Mouse (Mus musculus): Measurements from ENCODE around the gene E2f4. TPM values are rescaled to one million over a fixed set of nuclear protein-coding genes. Genes with fewer than 3 reads are reported as not detected.

Gene E2f4
- polyA plus RNA-seq, 1 experiment from 2014 or later = 76.2 TPM

DNA sequence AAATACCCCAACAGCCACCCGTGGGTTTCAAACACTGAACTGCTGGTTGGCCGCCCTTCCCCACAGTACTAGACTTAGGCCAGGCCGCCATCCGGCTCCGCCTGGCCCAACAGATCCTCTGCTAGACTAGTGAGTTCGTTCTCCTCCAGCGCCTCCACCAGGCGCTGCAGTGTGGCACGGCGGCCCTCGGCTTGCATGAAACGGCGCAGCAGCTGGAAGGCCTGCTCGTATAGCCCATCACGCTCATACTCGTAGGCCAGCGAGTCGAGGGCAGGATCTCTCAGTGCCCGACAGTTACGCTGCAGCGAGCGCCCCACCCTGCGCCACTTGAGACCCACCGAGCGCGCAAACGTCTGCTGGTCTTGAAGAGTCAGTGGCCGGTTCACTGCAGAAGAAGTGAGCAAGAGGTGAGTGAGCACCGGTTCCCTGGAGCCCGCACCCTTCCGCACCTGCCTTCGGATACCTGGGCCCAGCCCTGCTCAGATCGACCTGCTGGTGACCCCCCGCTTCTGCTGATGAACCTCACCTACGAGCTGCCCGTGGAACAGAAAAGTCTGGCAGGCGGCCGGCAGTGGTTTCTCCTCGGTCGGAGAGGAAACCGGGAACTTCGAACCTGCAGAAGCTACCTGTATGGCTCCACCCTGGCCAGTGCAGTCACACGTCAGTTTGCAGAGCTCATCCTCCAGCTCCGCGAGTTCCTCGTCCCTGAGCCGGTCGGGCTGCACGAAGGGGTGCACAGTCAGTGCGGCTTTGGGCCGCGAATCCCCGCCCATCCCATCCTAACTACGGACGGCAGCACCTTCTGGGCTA lies 38.3 kb upstream of the E2f4 start:
- Histone ChIP-seq H3K36me3 (ENCODE audit: control insufficient read depth, insufficient read depth, low read length) (no peaks in the 10 kb centered on the region), H3K9me3 (ENCODE audit: control insufficient read depth, low read length) (peaks cover 4% of the 10 kb centered on the region; the same call in 1 of the 2 replicates), H3K4me2 (ENCODE audit: low read depth, low read length) (peak overlapping the region; percentile 87), H3K27me3 (ENCODE audit: control insufficient read depth, insufficient read depth, low read depth, low read length) (peaks cover 33% of the 10 kb centered on the region), H3K27ac (ENCODE audit: low read length) (no peak overlapping the region), H3K4me3 (ENCODE audit: low read length) (peak overlapping the region; percentile 49), H3K4me1 (replicated peaks; ENCODE audit: control insufficient read depth, insufficient read depth, low read length) (peaks cover 33% of the 10 kb centered on the region), H3K9ac (ENCODE audit: low read length) (peak overlapping the region; percentile 43)
- 5% methylated on average over 55 of the region's 55 CpGs for WGBS
- ATAC-seq (ENCODE audit: low read depth) = no peak; the same call in 1 of the 2 replicates

DNA sequence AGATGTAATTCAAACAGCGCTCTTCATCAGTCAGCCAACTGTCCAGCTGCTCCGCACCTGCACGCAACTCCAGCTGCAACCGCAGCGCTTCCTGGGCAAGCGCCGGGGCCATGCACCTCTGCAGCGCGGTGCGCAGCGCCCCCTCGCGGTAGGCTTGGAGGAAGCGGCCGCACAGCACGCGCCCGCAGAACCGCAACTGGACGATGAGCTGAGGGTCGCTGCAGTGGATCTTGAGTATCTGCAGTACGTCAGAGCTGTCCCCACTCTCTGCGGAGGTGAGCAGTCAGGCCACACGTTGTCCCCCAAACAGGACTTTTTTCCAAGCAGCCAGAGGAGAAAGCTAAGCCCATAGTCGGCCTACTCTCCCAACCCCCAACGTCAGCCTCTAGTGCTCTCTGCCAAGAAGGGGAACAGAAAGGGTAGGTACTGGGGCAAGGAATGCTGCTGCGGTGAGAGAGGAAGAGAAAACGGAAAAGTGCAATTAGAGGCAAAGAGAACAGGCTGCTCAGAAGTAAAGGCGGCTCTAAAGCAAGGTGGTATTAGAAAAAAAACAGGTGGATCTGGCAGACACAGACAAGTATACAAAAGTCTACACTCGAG lies 37.6 kb upstream of the E2f4 start:
- peaks cover 33% of the 10 kb centered on the region for H3K4me1 ChIP-seq (replicated peaks; ENCODE audit: control insufficient read depth, insufficient read depth, low read length)
- H3K27me3 ChIP-seq (ENCODE audit: control insufficient read depth, insufficient read depth, low read depth, low read length) = peaks cover 33% of the 10 kb centered on the region
- H3K4me3 ChIP-seq (ENCODE audit: low read length) = peak overlapping the region; percentile 49
- H3K36me3 ChIP-seq (ENCODE audit: control insufficient read depth, insufficient read depth, low read length) = no peaks in the 10 kb centered on the region
- peaks cover 4% of the 10 kb centered on the region; the same call in 1 of the 2 replicates for H3K9me3 ChIP-seq (ENCODE audit: control insufficient read depth, low read length)
- WGBS = 2% methylated on average over 30 of the region's 30 CpGs
- peak overlapping the region; percentile 87 for H3K4me2 ChIP-seq (ENCODE audit: low read depth, low read length)
- no peak overlapping the region for H3K27ac ChIP-seq (ENCODE audit: low read length)
- ATAC-seq (ENCODE audit: low read depth) = peak; percentile 39
- H3K9ac ChIP-seq (ENCODE audit: low read length) = peak overlapping the region; percentile 43

DNA sequence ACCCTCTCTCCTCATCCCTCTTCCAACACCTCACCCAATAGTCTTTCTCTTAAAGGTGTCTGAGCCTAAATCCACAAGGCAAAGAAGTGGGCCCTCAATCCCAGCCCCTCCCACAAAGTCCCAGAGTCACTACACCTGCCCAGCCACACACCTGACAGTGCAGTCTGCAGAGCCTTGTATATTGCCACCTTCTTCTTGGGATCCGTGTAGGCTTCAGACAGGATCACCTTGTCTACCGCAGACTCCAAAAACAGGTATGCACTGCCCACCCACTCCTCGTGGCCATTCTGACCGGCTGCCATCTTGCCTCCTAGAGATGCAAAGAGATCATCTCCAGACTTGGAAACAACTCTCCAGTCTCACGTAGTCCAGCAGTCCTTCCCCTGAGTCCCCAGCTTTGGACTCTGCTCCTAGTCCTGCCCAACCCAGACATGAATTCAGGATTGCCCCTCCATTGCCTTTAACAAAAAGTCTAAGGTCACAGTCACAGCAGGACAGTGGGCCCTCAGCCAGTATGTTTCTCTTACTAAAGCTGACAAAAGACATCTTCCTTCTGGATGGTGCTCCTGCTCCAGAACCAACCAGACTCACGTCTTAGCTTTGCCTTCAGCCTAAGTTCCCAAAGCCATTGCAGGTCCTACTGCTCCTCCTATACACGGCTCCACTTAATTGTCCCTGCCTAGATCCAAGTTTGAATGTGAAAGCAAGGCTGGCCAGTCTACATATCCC lies 36.9 kb upstream of the E2f4 start:
- Histone ChIP-seq H3K4me1 (replicated peaks; ENCODE audit: control insufficient read depth, insufficient read depth, low read length) (peaks cover 33% of the 10 kb centered on the region), H3K9me3 (ENCODE audit: control insufficient read depth, low read length) (peaks cover 4% of the 10 kb centered on the region; the same call in 1 of the 2 replicates), H3K4me3 (ENCODE audit: low read length) (no peak overlapping the region), H3K9ac (ENCODE audit: low read length) (no peak overlapping the region), H3K27ac (ENCODE audit: low read length) (peak overlapping the region; percentile 10; the same call in 1 of the 2 replicates), H3K36me3 (ENCODE audit: control insufficient read depth, insufficient read depth, low read length) (no peaks in the 10 kb centered on the region), H3K27me3 (ENCODE audit: control insufficient read depth, insufficient read depth, low read depth, low read length) (peaks cover 33% of the 10 kb centered on the region), H3K4me2 (ENCODE audit: low read depth, low read length) (no peak overlapping the region)
- no peak for ATAC-seq (ENCODE audit: low read depth)
- WGBS = 57% methylated on average over 7 of the region's 7 CpGs

DNA sequence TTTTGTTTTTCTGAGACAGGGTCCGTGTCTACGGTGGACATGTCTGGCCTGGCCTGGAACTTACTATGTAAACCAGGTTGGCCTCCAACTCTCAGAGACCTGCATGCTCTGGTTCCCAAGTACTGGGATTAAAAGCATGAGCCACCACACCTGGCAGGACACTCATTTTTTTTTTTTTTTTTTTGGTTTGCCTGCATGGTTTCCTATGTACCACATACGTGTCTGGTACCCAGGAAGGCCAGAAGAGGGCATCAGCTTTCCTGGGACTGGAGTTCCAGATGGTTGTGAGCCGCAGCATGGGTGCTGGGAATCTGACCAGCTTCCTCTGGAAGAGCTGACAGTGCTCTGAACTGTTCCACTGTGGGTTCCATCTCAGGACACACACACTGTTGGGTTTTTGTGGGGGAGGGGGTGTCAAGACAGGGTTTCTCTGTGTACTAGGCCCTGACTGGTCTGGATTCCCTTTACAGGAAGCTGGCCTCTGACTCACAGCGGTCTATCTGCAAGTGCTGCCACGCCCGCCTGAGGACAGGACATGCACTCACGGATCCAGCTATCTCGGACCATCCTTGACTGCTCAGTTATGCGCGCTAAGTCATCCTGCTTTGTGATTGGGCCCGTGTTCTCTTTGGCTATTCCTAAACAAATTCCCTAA lies 36.0 kb upstream of the E2f4 start:
- Histone ChIP-seq H3K4me3 (ENCODE audit: low read length) (no peak overlapping the region), H3K4me1 (replicated peaks; ENCODE audit: control insufficient read depth, insufficient read depth, low read length) (peaks cover 33% of the 10 kb centered on the region), H3K4me2 (ENCODE audit: low read depth, low read length) (no peak overlapping the region), H3K36me3 (ENCODE audit: control insufficient read depth, insufficient read depth, low read length) (no peaks in the 10 kb centered on the region), H3K27me3 (ENCODE audit: control insufficient read depth, insufficient read depth, low read depth, low read length) (peaks cover 33% of the 10 kb centered on the region), H3K9ac (ENCODE audit: low read length) (no peak overlapping the region), H3K27ac (ENCODE audit: low read length) (no peak overlapping the region), H3K9me3 (ENCODE audit: control insufficient read depth, low read length) (peaks cover 4% of the 10 kb centered on the region; the same call in 1 of the 2 replicates)
- 85% methylated on average over 12 of the region's 12 CpGs for WGBS
- ATAC-seq (ENCODE audit: low read depth) = no peak

DNA sequence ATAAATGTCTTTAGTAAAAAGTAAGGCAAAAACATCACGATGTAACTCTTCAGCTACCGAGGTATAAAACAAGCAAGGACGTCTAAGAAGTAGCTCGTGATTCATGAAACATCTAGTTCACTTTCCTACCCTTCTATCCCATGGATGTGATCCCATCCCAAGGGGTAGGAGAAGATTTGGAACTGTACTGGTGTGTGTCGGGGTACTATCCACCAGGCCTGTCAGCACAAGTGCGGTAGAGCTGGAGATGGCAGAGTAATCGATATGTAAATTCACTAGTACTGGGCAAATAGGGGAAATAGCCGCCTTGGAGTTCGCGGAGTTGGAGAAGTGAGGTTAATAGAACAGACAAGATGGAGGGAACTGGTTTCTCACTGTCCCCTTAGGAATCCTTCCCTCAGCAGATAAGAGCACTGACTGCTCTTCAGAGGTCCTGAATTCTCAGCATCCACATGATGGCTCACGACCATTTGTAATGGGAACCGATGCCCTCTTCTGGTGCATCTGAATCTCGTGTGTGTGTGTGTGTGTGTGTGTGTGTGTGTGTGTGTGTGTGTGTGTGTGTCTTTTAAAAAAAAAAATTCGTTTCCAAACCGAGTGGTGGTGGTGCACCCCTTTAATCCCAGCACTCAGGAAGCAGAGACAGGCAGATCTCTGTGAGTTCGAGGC lies 34.1 kb upstream of the E2f4 start:
- Histone ChIP-seq H3K9ac (ENCODE audit: low read length) (no peak overlapping the region), H3K4me3 (ENCODE audit: low read length) (peak overlapping the region; percentile 83), H3K4me2 (ENCODE audit: low read depth, low read length) (peak overlapping the region; percentile 97), H3K27ac (ENCODE audit: low read length) (no peak overlapping the region), H3K36me3 (ENCODE audit: control insufficient read depth, insufficient read depth, low read length) (no peaks in the 10 kb centered on the region), H3K9me3 (ENCODE audit: control insufficient read depth, low read length) (peaks cover 4% of the 10 kb centered on the region; the same call in 1 of the 2 replicates), H3K4me1 (replicated peaks; ENCODE audit: control insufficient read depth, insufficient read depth, low read length) (peaks cover 38% of the 10 kb centered on the region), H3K27me3 (ENCODE audit: control insufficient read depth, insufficient read depth, low read depth, low read length) (peaks cover 43% of the 10 kb centered on the region)
- no peak for ATAC-seq (ENCODE audit: low read depth)
- WGBS = 39% methylated on average over 16 of the region's 16 CpGs

DNA sequence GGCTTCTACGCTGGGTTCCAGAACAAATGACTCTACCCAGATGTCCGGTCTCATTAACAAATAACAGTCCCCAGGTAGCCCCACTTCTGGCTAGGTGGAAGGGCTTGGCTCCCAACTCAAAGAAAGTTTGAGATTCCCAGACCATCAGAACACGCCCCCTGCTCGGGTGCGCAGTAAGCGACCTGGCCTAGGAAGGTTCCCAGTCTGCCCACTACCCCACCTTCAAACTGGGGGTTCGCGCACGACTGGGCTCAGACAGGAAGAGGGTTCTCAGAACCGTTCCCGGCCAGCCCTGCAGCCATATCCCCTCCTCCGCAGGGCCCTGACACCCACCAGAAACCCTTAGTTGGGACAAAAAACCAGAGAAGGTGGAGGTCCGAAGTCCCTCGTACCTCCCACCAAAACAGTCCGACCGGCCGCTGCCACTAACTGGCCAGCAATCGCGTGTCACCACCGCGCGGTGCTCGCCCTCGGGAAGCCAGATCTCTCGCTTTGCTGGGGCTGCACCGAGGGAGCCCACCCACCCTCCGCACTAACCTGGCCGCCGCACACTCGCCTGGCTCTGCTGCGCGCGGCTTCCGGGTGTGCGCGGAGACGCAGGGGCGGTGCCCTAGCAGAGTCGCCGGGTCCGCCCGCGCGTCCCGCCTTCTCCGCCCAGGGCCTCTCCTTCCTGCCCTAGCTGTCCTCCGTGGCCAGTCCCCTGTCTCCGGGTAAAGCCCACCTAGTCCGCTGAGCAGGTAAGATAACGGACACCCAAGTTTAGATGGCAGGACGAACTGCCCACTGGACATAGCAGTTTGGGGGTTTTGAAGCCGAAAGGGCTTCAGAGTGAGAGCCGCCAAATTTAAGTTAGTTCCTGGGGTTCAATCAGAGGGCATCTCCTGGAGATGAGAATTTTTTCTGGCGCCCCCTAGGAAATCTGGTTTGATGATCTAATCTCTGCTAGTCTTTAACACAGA lies 33.2 kb upstream of the E2f4 start, which contains the start of the genes Tradd and Fbxl8:
Tradd (minus strand) TSS at position 586 of the 959 bp plus-strand sequence.
Fbxl8 (plus strand) TSS at position 625 of the 959 bp plus-strand sequence.
- Histone ChIP-seq H3K27me3 (ENCODE audit: control insufficient read depth, insufficient read depth, low read depth, low read length) (peaks cover 42% of the 10 kb centered on the region), H3K4me3 (ENCODE audit: low read length) (peak within 1 kb of the TSS; percentile 83), H3K27ac (ENCODE audit: low read length) (0 out of 2 replicates have a peak within 1 kb of the TSS, but pooled peaks have one; percentile 17), H3K4me2 (ENCODE audit: low read depth, low read length) (peak within 1 kb of the TSS; percentile 97), H3K9ac (ENCODE audit: low read length) (peak within 1 kb of the TSS; percentile 80), H3K36me3 (ENCODE audit: control insufficient read depth, insufficient read depth, low read length) (no peaks in the 10 kb centered on the region), H3K4me1 (replicated peaks; ENCODE audit: control insufficient read depth, insufficient read depth, low read length) (peaks cover 39% of the 10 kb centered on the region), H3K9me3 (ENCODE audit: control insufficient read depth, low read length) (peaks cover 4% of the 10 kb centered on the region; the same call in 1 of the 2 replicates)
- 1% methylated on average over 42 of the region's 54 CpGs for WGBS
- ATAC-seq (ENCODE audit: low read depth) = peak; percentile 79

DNA sequence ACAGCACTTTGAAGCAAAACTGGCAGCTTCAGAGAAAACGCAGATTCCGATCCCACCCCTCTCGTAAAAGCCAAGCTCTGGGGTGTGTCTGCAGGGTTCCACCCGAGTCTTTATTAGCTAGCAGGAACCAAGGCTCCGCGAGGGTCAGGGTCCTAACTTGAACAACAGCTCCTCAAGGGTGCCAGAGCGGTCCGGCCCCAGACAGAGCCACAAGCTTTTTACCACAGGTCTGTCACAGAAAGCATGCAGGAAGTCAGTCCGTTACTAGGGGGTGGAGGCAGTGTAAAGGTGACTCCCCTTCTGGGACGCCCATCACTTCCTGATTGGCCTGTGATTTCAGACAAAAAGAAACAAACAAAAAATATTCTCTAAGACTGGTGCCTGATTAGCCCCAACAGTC lies 32.3 kb upstream of the E2f4 start:
- H3K4me1 ChIP-seq (replicated peaks; ENCODE audit: control insufficient read depth, insufficient read depth, low read length) = peaks cover 38% of the 10 kb centered on the region
- 12% methylated on average over 10 of the region's 10 CpGs for WGBS
- peak overlapping the region; percentile 83 for H3K4me3 ChIP-seq (ENCODE audit: low read length)
- peaks cover 42% of the 10 kb centered on the region for H3K27me3 ChIP-seq (ENCODE audit: control insufficient read depth, insufficient read depth, low read depth, low read length)
- H3K9ac ChIP-seq (ENCODE audit: low read length) = peak overlapping the region; percentile 80
- H3K9me3 ChIP-seq (ENCODE audit: control insufficient read depth, low read length) = peaks cover 4% of the 10 kb centered on the region; the same call in 1 of the 2 replicates
- H3K4me2 ChIP-seq (ENCODE audit: low read depth, low read length) = peak overlapping the region; percentile 97
- no peak for ATAC-seq (ENCODE audit: low read depth)
- H3K27ac ChIP-seq (ENCODE audit: low read length) = no peak overlapping the region
- H3K36me3 ChIP-seq (ENCODE audit: control insufficient read depth, insufficient read depth, low read length) = no peaks in the 10 kb centered on the region
